In genomic region chr3:39944581-39944980, GRCm38 (mm10) we compare ENCODE assay signal across 12 mouse cellular contexts.
DNase-seq lines count a peak whose midpoint lies in the region; ATAC-seq lines count a peak whose summit lies in the region.
"Had no signal": no experiment of that assay in that cellular context is flagged by ENCODE, and none has a peak within 500 bp of the region (broad histone marks: within the 10 kb centered on the region; RNA-seq: fewer than 3 reads in every experiment).

No protein-coding gene starts in this region.

- peak; percentile 80 to 86 for DNase-seq in heart, adult 18-20 months
- DNase-seq in heart, embryonic 10.5 days (ENCODE audit: low spot score): no peak
- DNase-seq in gastrocnemius, postnatal 14 days: peak; percentile 76
- peak; percentile 32 for DNase-seq in ovary, postnatal 10 days (ENCODE audit: low spot score)
- no peak for DNase-seq in frontal cortex, postnatal 14 days (ENCODE audit: low spot score in 2 of 2)
- DNase-seq: cerebellum, adult 2 months; thymus, postnatal 4 days had no signal

- no peaks in the 10 kb centered on the region for H3K36me3 ChIP-seq in heart, embryonic 10.5 days
- no peaks in the 10 kb centered on the region for H3K36me3 ChIP-seq in kidney, embryonic 16.5 days (ENCODE audit: insufficient read depth, low read length)
- no peaks in the 10 kb centered on the region for H3K36me3 ChIP-seq in intestine, embryonic 15.5 days

- no peak overlapping the region for H3K9ac ChIP-seq in kidney, embryonic 16.5 days (replicated peaks; ENCODE audit: low read length)
- H3K9ac ChIP-seq in intestine, embryonic 15.5 days: no peak overlapping the region

- H3K9me3 ChIP-seq in heart, embryonic 10.5 days: no peaks in the 10 kb centered on the region
- H3K9me3 ChIP-seq in kidney, embryonic 16.5 days (ENCODE audit: low read length): no peaks in the 10 kb centered on the region
- no peaks in the 10 kb centered on the region for H3K9me3 ChIP-seq in intestine, embryonic 15.5 days

- H3K27me3 ChIP-seq in heart, embryonic 10.5 days (ENCODE audit: insufficient read depth, poor library complexity, severe bottlenecking): no peaks in the 10 kb centered on the region
- H3K27me3 ChIP-seq in kidney, embryonic 16.5 days (ENCODE audit: insufficient read depth, low read length): no peaks in the 10 kb centered on the region
- no peaks in the 10 kb centered on the region for H3K27me3 ChIP-seq in intestine, embryonic 15.5 days (replicated peaks)

- peak; percentile 77 for ATAC-seq in kidney, embryonic 16.5 days (ENCODE audit: low FRiP score, low TSS enrichment)
- ATAC-seq in intestine, embryonic 15.5 days: no peak
- no peak for ATAC-seq in frontal cortex, adult (ENCODE audit: low TSS enrichment)
- ATAC-seq: midbrain, embryonic 16.5 days had no signal

- H3K4me2 ChIP-seq in kidney, embryonic 16.5 days (replicated peaks; ENCODE audit: low read depth, low read length): no peak overlapping the region
- H3K4me2 ChIP-seq in intestine, embryonic 15.5 days (replicated peaks): no peak overlapping the region
- H3K4me2 ChIP-seq: liver, embryonic 11.5 days had no signal

- intact Hi-C loops in gastrocnemius, postnatal 14 days (cut with DNase I; ENCODE audit: low total_unique reads): no loop called here

- 86% methylated on average over 3 of the region's 3 CpGs for WGBS in heart, embryonic 10.5 days
- WGBS in kidney, embryonic 16.5 days: 51% methylated on average over 3 of the region's 3 CpGs
- 84% methylated on average over 3 of the region's 3 CpGs for WGBS in intestine, embryonic 15.5 days

- no peak overlapping the region for H3K4me3 ChIP-seq in heart, embryonic 10.5 days
- no peak overlapping the region for H3K4me3 ChIP-seq in kidney, embryonic 16.5 days (ENCODE audit: low read length)
- H3K4me3 ChIP-seq in intestine, embryonic 15.5 days (replicated peaks): no peak overlapping the region

- H3K27ac ChIP-seq in heart, embryonic 10.5 days: no peak overlapping the region
- no peak overlapping the region for H3K27ac ChIP-seq in kidney, embryonic 16.5 days (ENCODE audit: low read length)
- no peak overlapping the region for H3K27ac ChIP-seq in intestine, embryonic 15.5 days

- H3K4me1 ChIP-seq in heart, embryonic 10.5 days: no peaks in the 10 kb centered on the region
- no peaks in the 10 kb centered on the region for H3K4me1 ChIP-seq in kidney, embryonic 16.5 days (ENCODE audit: insufficient read depth, low read length)
- H3K4me1 ChIP-seq in intestine, embryonic 15.5 days (replicated peaks): no peaks in the 10 kb centered on the region

Comparison
In these comparisons a context has a peak if more than half of its experiments do, and no peak if none do; other contexts are left out.
1. DNase-seq: peak in heart, adult 18-20 months (2 of 2), gastrocnemius, postnatal 14 days (single experiment) and ovary, postnatal 10 days (single experiment); none in heart, embryonic 10.5 days (single experiment) and frontal cortex, postnatal 14 days (0 of 2).